Comparison of ENCODE assay signal across 11 mouse cellular contexts in genomic region chr16:15054306-15055001, GRCm38 (mm10).
A peak's percentile ranks its signal among the peaks of the same experiment; 100 is the strongest.
DNase-seq lines count a peak whose midpoint lies in the region; ATAC-seq and TF ChIP-seq lines count a peak whose summit lies in the region.
"Had no signal": no experiment of that assay in that cellular context is flagged by ENCODE, and none has a peak within 500 bp of the region (broad histone marks: within the 10 kb centered on the region; RNA-seq: fewer than 3 reads in every experiment).

No protein-coding gene starts in this region.

- DNase-seq in hindbrain, embryonic 11.5 days (ENCODE audit: low spot score): peak; percentile 10
- DNase-seq in adrenal gland, postnatal 36 days: peak; percentile 16 to 21
- DNase-seq in forelimb bud, embryonic 11.5 days (ENCODE audit: low read depth, low spot score): peak; percentile 21
- DNase-seq in limb, embryonic 14.5 days (ENCODE audit: low spot score): peak; percentile 34
- no peak for DNase-seq in ovary, postnatal 14 days (ENCODE audit: low spot score)
- DNase-seq in cerebellum, postnatal 4 days (ENCODE audit: low spot score in 2 of 2): no peak
- DNase-seq: liver, embryonic 13.5 days had no signal

- no peak overlapping the region for H3K4me2 ChIP-seq in hindbrain, embryonic 11.5 days (replicated peaks; ENCODE audit: low read depth, low read length)
- H3K4me2 ChIP-seq in hindbrain, embryonic 12.5 days (replicated peaks): no peak overlapping the region
- no peak overlapping the region for H3K4me2 ChIP-seq in limb, embryonic 14.5 days (replicated peaks; ENCODE audit: low read depth, low read length, severe bottlenecking)
- H3K4me2 ChIP-seq: liver, embryonic 13.5 days; midbrain, embryonic 13.5 days had no signal

- 25% methylated on average over 5 of the region's 5 CpGs for WGBS in hindbrain, embryonic 11.5 days
- 20% methylated on average over 5 of the region's 5 CpGs for WGBS in hindbrain, embryonic 12.5 days
- WGBS in limb, embryonic 14.5 days: 18% methylated on average over 5 of the region's 5 CpGs

- no peak overlapping the region for H3K9ac ChIP-seq in hindbrain, embryonic 11.5 days (ENCODE audit: low read depth, low read length)
- H3K9ac ChIP-seq in hindbrain, embryonic 12.5 days: no peak overlapping the region
- H3K9ac ChIP-seq in limb, embryonic 14.5 days (ENCODE audit: low read depth, low read length, severe bottlenecking): no peak overlapping the region
- H3K9ac ChIP-seq: liver, embryonic 13.5 days; midbrain, embryonic 13.5 days had no signal

- no peaks in the 10 kb centered on the region for H3K9me3 ChIP-seq in hindbrain, embryonic 11.5 days (ENCODE audit: control insufficient read depth, low read length)
- no peaks in the 10 kb centered on the region for H3K9me3 ChIP-seq in hindbrain, embryonic 12.5 days (replicated peaks)
- H3K9me3 ChIP-seq in limb, embryonic 14.5 days (ENCODE audit: control insufficient read depth, low read length): no peaks in the 10 kb centered on the region
- H3K9me3 ChIP-seq: liver, embryonic 13.5 days; midbrain, embryonic 13.5 days had no signal

- TF ChIP-seq POLR2A in limb, embryonic 14.5 days (IDR thresholded peaks at IDR 0.05; ENCODE audit: borderline replicate concordance, extremely low read depth, insufficient read depth, insufficient read length): no peak

- peak; percentile 34; the same call in 1 of the 2 replicates for ATAC-seq in hindbrain, embryonic 11.5 days (ENCODE audit: low FRiP score)
- no peak for ATAC-seq in hindbrain, embryonic 12.5 days (ENCODE audit: low FRiP score)
- no peak for ATAC-seq in limb, embryonic 14.5 days (ENCODE audit: low FRiP score, low read depth)
- ATAC-seq in erythroid progenitor cell, adult 5-6 weeks (replicated peaks; ENCODE audit: low FRiP score, poor library complexity, severe bottlenecking): no peak
- ATAC-seq: midbrain, embryonic 13.5 days had no signal

- H3K27me3 ChIP-seq in hindbrain, embryonic 11.5 days (ENCODE audit: control insufficient read depth, insufficient read depth, low read length): no peaks in the 10 kb centered on the region
- no peaks in the 10 kb centered on the region for H3K27me3 ChIP-seq in hindbrain, embryonic 12.5 days
- no peaks in the 10 kb centered on the region for H3K27me3 ChIP-seq in limb, embryonic 14.5 days (ENCODE audit: control insufficient read depth, insufficient read depth, low read length)
- H3K27me3 ChIP-seq: liver, embryonic 13.5 days; midbrain, embryonic 13.5 days had no signal

- H3K36me3 ChIP-seq in hindbrain, embryonic 11.5 days (ENCODE audit: control insufficient read depth, insufficient read depth, low read length): no peaks in the 10 kb centered on the region
- no peaks in the 10 kb centered on the region for H3K36me3 ChIP-seq in hindbrain, embryonic 12.5 days
- no peaks in the 10 kb centered on the region for H3K36me3 ChIP-seq in limb, embryonic 14.5 days (ENCODE audit: control insufficient read depth, insufficient read depth, low read length)
- H3K36me3 ChIP-seq: liver, embryonic 13.5 days; midbrain, embryonic 13.5 days had no signal

- H3K27ac ChIP-seq in hindbrain, embryonic 11.5 days (ENCODE audit: low read depth, low read length): no peak overlapping the region
- no peak overlapping the region for H3K27ac ChIP-seq in hindbrain, embryonic 12.5 days
- H3K27ac ChIP-seq in limb, embryonic 14.5 days (replicated peaks; ENCODE audit: low read depth, low read length): peak overlapping the region; percentile 55
- H3K27ac ChIP-seq: liver, embryonic 13.5 days; midbrain, embryonic 13.5 days had no signal

- H3K4me1 ChIP-seq in hindbrain, embryonic 11.5 days (replicated peaks; ENCODE audit: control insufficient read depth, insufficient read depth, low read length): peaks cover 2% of the 10 kb centered on the region; the same call in 1 of the 2 replicates
- peaks cover 26% of the 10 kb centered on the region for H3K4me1 ChIP-seq in hindbrain, embryonic 12.5 days
- peaks cover 49% of the 10 kb centered on the region for H3K4me1 ChIP-seq in limb, embryonic 14.5 days (ENCODE audit: control insufficient read depth, insufficient read depth, low read length)
- H3K4me1 ChIP-seq: liver, embryonic 13.5 days had no signal

- H3K4me3 ChIP-seq in hindbrain, embryonic 11.5 days (ENCODE audit: low read depth, low read length): no peak overlapping the region
- H3K4me3 ChIP-seq in hindbrain, embryonic 12.5 days: no peak overlapping the region
- no peak overlapping the region for H3K4me3 ChIP-seq in limb, embryonic 14.5 days (replicated peaks; ENCODE audit: low read length)
- H3K4me3 ChIP-seq: heart, adult 2 months; liver, embryonic 13.5 days; midbrain, embryonic 13.5 days had no signal

Comparison
In these comparisons a context has a peak if more than half of its experiments do, and no peak if none do; other contexts are left out.
1. DNase-seq: peak in hindbrain, embryonic 11.5 days (single experiment), adrenal gland, postnatal 36 days (2 of 2), forelimb bud, embryonic 11.5 days (single experiment) and limb, embryonic 14.5 days (single experiment); none in ovary, postnatal 14 days (single experiment) and cerebellum, postnatal 4 days (0 of 2).